Mouse (Mus musculus) left cerebral cortex, postnatal 10 days (tissue): ENCODE data around the gene Pepd. TPM values are rescaled to one million over a fixed set of nuclear protein-coding genes. Genes with fewer than 3 reads are reported as not detected.

ENCODE experiments used
- DNase-seq, 2 experiments: peaks; one replicate each; pipeline ENCODE4 v3.0.0; 2021 to 2022; ENCODE audit warnings: low spot score in 2 of 2, mixed read lengths in 1 of 2; ENCODE audit errors: extremely low spot score in 1 of 2
- intact Hi-C: fragments of 180-260 bp; cut with DNase I; formaldehyde crosslinking; loops from one replicate; pipeline ENCODE4 v1.15.1; 2025
- total RNA-seq, 2 experiments: library from RNA; stranded (reverse); gene quantifications; 2 replicates each; pipeline ENCODE4 v1.2.3; 2021

Pepd gene
- total RNA-seq, result 10 to 100 TPM; 31.8 to 32.4 TPM

DNA sequence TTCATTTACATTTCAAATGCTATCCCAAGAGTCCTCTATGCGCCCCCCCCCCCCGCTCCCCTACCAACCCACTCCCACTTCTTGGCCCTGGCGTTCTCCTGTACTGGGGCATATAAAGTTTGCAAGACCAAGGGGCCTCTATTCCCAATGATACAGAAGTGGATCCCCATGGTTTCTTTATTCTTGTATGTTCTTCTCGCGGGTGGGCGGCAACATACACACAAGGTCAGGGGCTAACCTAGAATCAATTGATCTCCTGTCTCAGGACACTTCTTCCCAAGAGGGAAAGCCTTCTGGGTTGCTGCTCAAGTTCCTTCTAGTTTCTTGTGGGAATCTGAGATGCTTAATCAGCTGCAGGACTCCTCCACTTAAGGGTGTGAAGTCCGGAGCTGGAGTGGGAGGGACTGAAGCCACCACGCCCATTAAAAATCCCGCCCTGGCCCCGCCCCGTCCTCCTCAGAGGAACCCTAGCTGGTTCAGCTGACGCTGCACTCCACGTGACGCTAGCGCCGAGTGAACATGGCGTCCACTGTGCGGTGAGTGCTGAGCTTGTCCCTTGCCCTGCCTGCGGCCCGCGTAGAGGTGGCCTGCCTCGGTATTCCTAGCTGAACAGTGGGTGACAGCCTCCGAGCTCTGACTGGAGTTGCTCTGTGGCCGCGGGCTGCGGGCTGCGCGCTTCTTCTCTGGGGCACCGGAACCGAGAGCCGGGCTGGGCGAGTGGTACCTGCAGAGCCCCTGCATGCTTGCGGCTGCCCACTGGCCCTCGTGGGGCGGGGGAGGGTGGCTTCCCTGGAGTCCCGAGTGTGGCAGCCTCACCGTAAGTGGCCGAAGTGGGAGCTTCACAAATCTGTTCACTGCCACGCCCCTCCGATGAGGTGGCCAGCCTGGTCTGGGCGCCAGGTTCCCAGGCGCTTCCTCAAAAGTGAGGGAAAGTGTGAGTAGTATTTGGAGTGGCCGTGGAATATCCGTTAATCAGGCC, at the start of gene Pepd:
Pepd (plus strand) TSS at position 461 of the 979 bp plus-strand sequence.
- peak; percentile 83 to 92 for DNase-seq
- intact Hi-C loops, result no loop called here

DNA sequence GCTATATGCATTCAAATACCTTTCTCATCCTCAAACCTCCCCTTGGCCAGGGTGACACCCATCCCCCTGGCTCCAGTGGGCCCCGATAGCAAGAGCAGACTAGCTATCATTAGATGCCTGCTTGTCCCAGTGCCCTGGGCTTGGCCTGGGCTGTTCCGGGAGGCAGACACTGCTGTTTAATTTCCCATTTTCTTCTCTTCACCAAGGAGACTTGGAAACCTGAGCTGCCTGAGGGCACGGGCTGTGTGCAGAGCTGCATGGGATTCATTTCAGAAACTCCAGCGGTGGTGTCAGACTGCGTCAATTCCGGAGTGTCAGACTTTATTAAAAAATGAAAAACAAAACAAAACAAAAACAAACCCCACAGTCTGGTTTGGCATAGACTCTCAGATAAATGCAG, 44.9 kb upstream of the Pepd start:
- intact Hi-C loops, result no loop called here
- no peak for DNase-seq

DNA sequence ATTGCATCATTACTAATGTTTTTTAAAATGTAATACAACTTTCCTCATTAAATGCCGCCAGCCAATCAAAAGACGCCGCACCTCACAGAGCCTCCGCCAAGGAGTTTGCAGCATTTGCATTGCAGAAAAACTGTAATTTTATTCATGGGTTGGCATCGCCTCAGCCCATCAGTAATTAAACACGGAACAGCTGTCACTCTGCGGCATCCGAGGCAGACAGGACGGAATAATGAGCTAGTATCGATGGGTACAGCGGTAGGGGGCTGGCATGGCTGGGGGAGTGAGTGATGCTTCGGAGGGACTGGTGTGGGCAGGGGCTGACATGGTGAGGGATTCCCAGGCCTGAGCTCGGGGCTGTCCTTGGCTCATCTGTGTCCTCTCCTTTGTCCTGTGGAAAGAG, 42.5 kb upstream of the Pepd start:
- intact Hi-C loops, result no loop called here
- DNase-seq, result peak in 1 of 2 experiments; percentile 20

DNA sequence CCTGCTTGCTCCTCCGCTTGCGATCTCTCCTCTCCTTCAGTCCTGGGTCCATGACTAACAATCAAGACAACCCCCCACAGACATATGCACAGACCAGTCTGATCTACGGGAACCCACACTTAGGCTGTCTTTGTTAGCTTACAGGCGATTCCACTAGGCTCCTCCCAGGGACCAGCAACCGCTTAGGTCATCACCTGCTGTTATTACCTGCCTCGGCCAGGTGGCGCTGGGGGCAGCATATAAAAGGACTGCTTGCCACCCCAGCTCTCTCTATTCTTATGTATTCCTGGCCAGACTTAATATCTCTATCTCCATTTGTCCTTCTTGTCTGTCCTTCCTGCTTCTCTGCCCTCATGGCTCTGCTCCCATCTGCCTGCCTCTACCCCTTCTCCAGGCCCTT, 35.4 kb upstream of the Pepd start:
- intact Hi-C loops, result no loop called here
- DNase-seq, result no peak

DNA sequence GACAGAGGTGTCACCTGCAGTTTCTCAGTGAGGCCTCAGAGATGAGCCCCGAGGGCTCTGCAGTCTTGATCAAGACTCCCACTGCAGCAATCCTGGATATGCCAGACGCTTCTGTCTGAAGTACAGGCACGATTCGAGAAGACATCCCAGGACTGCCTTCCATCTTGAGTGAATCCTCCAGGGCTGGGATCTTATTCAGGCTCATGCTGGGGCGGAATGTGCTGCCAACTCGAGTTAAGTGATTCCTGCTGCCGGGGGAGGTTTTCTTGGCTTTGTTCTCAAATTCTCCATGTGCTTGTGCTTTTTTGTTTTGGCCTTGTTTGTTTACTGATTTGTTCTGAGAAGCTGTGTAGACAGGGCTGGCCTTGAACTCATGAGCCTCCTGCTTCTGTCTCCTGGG, 34.4 kb upstream of the Pepd start:
- intact Hi-C loops, result no loop called here
- DNase-seq, result no peak

DNA sequence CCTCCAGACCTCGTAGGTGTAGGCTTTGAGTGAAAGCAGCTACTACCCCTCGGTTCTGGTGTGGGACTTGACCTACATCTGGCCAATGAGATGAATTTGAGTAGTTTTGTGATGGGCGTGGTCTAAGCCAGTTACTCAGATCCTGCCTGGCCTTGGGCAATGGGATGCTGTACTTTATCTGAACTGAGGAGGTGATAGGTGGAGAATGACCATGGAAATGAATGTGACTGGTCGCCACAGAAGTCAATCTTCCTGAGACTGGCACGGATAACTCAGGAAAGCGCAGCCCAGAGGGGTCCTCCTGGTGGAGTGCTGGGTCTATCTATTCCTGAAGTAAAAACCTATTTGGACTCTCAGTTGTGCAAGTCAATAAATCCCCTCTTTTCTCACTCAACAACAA, 23.7 kb upstream of the Pepd start:
- intact Hi-C loops, result no loop called here
- no peak for DNase-seq

DNA sequence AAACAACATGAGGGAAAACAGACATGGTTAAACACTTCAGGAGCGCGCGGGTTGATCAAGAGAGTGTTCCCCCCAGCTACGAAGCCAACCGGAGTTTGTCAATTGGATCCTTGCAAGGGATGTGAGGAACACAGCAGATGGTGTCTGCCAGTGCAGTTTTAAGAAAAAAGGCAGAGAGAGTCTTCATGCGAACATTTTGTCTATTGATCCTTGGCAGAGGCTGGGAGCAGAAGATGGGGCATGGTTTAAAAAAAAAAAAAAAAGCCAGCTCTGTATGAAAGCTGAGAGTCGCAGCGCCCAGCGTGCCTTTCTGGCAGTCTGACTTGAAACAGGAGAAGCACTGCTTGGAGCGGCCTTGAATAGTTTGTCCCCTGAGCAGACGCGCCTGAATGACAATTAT, 23.3 kb upstream of the Pepd start:
- intact Hi-C loops, result no loop called here
- DNase-seq, result peak in 1 of 2 experiments; percentile 21

DNA sequence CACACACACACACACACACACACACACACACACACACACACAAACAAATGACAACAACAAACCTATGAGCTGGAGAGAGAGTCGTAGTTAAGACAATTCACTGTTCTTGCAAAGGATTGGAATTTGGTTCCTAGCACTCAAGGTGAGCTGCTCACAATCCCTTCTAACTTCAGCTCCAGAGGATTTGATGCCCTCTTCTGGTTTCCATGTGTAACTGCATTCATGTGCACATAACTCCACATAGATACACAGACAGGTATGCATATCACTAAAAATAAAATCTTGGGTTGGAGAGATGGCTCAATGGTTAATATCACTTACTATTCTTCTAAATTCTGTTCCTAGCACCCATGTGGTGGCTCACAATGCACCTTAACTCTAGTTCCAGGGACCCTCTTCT, 19.3 kb upstream of the Pepd start:
- DNase-seq, result no peak
- intact Hi-C loops, result no loop called here

DNA sequence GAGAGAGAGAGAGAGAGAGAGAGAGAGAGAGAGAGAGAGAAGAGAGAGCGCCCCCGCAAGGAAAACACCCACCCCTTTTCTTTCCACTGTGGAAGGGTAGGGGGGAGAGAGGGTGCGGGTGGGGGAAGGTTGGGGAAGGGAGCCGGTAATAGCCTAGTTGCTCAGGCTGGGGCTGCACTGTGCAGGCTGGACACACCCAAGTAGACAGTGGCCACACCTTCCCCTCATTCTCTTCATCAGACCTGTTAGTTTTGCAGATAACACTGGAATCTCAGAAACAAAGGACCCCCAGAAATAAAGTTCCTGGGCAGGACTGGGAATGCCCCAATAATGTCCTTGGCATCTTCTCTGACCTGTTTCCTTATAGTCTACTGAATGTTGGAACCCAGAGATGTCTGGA, 15.7 kb upstream of the Pepd start:
- intact Hi-C loops, result no loop called here

DNA sequence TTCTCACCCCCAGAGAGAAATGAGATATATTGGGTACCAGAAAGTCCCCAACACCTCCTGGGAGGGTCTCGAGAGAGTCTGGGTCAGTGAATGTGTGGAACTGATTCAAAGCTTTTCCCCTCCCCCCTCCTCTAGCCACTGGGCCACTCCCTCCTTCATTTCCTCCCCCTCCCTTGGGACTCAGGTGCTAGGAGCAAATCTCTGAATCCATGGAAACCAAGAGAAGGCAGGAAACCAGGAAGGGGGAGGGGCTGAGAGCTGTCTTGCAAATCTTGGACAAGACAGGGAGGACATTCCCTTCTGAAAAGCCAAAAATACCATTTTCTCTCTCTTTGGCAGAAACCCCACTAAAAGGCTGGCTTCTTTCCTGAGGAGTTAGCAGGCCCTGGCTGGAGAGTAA, 15.1 kb upstream of the Pepd start:
- DNase-seq, result peak; percentile 58 to 73

More for the DNA sequence above, 15.7 kb upstream of the Pepd start:
- DNase-seq, result no peak

DNA sequence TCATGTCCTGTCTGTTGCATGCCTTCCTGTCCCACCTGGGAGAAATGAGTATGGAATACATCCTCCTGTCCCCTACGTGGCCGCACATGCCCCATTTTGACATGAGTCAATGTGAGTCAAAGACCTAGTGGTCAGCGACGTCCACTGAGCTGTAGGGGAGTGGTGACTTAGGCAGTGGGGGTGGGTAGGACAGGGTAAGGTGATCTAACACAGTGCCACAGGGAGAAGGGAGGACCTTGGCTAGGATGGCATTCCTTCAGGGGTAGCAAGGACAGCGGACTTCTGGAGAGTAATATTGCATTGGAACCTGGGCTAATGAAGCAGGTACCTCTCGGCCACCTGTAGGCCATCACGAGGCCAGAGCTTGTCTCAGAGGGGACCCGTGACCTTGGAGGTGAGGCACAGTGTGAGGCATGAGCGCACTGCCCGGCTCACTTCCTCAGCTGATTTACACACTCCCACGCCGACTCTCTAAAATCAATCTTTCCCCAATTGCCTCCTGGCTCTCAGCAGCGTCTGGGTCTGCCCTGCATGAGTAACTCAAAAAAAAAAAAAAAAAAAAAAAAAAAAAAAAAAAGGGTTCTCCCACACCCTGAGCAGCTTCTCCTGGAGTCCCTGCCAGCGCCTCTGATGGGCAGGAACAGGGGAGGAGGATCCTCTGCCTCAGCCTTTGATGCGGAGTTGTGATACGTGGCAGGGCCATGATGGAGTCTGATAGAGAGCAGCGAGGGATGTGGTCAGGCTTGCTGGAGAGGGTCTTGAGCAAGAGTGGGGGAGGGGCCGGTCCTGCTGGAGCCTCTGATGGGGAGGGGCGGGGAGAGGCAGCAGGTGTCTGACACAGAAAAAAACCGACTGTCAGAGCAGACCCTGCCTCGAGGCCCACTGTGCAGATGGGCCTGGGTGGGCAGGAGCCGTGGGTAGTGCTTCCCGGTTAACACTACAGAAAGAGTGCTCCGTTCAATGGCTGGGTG, 1.8 kb upstream of the Pepd start:
- peak in 1 of 2 experiments; percentile 44 for DNase-seq
- intact Hi-C loops, result no loop called here

More for the DNA sequence above, 15.1 kb upstream of the Pepd start:
- intact Hi-C loops, result no loop called here

DNA sequence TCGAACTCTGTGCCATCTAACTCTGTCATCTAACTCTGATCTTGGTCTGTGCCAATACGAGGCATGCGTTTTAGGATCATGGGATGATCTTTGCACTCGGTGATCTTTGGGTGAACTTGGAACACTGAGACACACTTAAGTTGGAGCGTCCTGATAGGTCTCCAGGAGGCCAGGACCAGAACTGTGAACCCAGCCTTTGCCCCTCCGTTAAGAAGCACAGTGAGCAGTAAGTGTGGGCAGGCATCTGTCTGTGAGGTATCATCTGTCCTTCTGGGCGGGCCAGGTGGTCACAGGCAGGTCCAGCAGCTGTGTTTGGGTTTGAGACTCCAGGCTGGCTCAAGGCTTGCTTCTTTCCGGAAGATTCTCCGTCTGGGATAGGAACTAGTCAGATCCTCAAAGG, 1.8 kb downstream of the Pepd start:
- intact Hi-C loops, result no loop called here

DNA sequence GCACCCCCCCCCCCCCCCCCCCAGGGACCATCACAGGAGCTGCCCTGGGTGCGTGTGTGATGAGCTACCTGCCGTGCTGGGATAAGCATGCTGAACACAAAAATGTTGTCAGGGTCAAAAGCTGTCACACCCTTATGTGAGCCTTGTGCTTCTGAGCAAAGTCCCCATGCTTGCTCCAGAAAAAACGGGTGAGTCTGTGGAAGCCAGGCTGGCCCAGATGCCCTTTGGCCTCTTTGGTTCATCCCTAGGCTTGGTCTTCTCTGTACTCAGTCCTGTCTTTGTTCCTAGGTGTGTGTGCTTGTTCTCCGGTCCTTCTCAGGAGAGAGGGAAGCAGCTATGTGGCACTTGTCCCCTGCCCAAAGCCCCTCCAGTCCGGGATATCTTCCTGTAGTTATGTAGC, 3.4 kb downstream of the Pepd start:
- no peak for DNase-seq
- intact Hi-C loops, result no loop called here

More for the DNA sequence above, 1.8 kb downstream of the Pepd start:
- no peak for DNase-seq

DNA sequence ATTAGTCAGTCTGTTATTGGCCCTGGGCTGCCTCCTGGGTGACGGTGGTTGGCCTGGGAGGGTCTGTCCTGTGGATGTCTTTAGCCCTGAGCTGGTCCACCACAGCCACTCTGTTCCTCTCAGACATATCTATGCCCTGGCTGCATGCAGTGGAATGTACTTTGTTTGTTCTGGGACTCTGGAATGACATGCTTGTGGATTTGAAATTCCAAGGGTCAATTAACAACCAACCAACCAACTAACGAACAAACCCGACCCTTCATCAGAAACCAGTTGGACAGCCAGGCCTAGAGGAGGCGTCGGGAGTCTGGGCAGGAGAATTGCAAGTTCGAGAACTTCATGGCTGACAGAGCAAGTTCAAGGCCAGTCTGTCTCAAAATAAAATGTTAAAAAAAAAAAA, 5.4 kb downstream of the Pepd start:
- DNase-seq, result no peak
- intact Hi-C loops, result no loop called here

DNA sequence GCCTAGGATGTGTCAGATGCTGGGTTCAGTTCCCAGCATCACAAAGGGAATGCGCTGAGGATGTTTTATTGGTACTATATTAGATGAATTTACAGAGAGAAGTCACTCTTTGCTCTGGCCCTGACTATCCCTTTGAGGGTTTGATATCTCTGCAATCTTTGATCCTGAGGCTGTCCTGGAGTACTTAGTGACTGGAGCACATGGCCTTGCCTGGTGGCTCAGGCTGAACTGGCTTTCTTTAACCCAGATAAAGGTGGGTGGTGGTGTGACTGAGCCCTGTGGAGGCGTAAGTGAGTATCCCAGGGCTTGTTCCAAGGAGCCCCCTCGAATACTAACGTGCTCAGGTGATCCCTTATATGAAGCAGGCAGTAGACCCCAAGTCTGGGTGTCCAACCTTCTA, 5.8 kb downstream of the Pepd start:
- intact Hi-C loops, result no loop called here
- no peak for DNase-seq

DNA sequence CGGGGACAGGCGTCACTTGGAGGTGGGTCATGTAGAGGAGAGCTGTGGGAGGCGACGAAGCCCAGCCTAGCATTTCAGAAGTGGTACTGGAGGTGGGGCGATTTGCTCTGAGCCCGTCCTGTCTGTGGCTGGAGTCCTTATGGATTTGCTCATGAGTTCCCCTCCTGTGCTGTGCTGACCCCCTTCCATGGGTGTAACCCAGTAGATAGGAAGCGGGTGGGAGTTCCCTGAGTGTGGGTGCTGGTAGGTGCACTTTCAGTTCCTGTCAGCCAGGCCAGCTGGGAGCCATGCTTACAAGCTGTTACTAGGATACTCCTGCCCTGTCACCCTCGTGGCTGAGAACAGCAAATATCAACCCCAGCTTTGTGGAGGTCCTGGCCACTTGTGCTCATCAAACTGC, 6.2 kb downstream of the Pepd start:
- DNase-seq, result no peak
- intact Hi-C loops, result no loop called here

DNA sequence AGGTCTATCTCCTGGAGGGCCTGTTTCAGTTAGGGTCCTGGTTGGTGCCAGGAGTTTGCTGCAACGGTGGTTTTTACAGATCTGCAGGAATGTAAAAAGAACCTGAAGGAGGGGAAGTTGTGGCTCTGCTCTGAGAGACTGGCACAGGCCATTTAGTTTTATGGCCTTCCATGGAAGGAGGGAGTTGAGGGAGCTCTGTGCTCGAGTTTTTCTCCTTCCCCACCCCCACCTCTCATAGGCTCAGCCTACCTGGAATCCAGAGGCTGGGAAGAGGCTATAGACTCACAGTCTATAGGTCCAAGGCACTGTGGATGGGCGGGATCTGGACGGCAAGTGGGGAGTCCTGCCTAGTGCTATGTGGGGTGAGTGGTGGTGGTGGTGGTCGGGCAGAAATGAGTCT, 6.9 kb downstream of the Pepd start:
- intact Hi-C loops, result no loop called here
- DNase-seq, result no peak

DNA sequence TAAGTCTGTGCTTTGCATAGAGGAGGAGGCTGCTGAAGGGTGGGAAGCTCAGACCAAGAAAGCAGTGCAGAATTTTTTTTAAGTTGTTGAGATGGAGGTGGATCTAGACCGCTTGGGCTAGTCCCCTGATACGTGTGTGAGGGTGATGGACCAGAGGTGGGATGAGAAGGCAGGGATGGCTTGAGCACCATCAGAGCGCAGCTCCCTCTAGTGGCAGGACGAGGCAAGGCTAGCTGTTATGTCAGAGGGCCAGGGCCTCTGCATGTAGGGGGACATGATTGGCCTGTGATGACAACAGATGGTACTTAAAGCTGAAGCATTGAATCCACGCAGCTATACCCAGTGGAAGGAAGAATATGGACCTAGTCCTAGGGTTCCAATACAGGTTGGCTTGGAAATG, 7.6 kb downstream of the Pepd start:
- DNase-seq, result no peak
- intact Hi-C loops, result no loop called here

DNA sequence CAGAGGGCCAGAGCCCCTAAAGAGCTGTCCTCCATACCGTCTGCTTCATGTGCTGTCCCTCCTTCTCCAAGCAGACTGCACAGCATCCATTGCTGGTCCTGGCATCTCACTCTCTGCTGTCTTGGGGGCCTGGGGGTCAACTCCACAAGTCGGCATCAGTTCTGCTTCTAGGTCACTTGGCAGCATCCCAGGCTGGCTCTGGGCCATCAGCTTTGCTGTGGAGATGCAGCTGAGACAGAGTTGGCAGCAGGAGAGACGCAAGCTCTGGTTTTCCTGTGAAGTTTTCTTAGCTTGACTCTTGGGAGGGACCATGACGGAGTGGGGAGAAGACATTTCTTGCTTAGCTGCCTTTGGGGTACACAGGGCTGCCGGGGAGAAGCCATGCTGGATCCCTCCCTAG, 13.0 kb downstream of the Pepd start:
- intact Hi-C loops, result no loop called here
- peak; percentile 36 to 81 for DNase-seq

DNA sequence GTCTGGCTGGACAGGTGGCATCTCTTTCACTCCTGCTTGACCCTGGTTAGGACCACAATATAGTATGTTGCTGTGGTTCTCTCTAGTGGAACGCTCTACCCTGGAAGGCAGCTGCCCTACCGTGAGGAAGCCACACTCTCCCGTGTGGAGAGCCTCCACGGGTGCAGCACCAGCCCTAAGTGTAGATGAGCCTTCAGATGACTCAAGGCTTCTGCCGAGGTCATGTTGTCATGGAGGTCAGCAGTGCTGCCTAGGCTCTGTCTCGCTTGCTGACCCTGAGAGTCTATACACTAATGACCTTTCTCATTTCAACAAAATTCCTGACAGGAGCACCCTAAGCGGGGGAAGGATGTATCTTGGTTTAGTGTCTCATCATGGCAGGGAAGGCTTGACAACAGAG, 13.8 kb downstream of the Pepd start:
- intact Hi-C loops, result no loop called here
- DNase-seq, result no peak
